12 mouse cellular contexts compared by ENCODE assay signal in the genomic region with DNA sequence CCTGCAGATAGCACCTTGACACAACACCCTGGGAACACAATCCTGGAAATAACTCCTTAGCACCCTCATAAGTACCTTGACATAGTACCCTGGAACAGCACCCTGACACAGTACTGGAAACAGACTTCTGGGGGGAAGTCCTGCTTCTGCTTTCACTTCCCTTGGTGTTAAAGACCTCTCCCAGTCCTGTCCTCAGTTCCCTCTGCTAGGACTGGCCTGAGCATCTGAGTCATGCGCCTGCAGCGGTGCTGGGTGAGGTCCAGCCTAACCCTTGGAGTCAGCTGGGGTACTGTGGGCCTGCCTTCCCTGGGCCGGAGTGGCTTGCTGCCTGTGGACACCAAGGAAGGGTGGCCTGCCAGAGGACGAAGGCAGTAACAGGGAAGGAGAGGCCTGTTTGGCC.
A peak's percentile ranks its signal among the peaks of the same experiment; 100 is the strongest.
DNase-seq lines count a peak whose midpoint lies in the region; ATAC-seq and TF ChIP-seq lines count a peak whose summit lies in the region.
"Had no signal": no experiment of that assay in that cellular context is flagged by ENCODE, and none has a peak within 500 bp of the region (broad histone marks: within the 10 kb centered on the region; RNA-seq: fewer than 3 reads in every experiment).

No protein-coding gene starts in this region.

- no peak overlapping the region for H3K9ac ChIP-seq in liver, embryonic 13.5 days
- H3K9ac ChIP-seq in liver, embryonic 12.5 days: no peak overlapping the region
- H3K9ac ChIP-seq: embryonic facial prominence, embryonic 15.5 days had no signal

- no peaks in the 10 kb centered on the region for H3K4me1 ChIP-seq in liver, embryonic 13.5 days (replicated peaks)
- no peaks in the 10 kb centered on the region for H3K4me1 ChIP-seq in liver, embryonic 12.5 days
- no peaks in the 10 kb centered on the region for H3K4me1 ChIP-seq in cerebellum, adult 2 months (ENCODE audit: control insufficient read depth, insufficient read depth, low read length)

- no peak for TF ChIP-seq CTCF in cerebellum, adult 2 months (IDR thresholded peaks at IDR 0.05; ENCODE audit: borderline replicate concordance, insufficient read depth, low read depth, low read length)

- no peak overlapping the region for H3K4me3 ChIP-seq in liver, embryonic 13.5 days (replicated peaks)
- no peak overlapping the region for H3K4me3 ChIP-seq in liver, embryonic 12.5 days
- no peak overlapping the region for H3K4me3 ChIP-seq in cerebellum, adult 2 months (replicated peaks; ENCODE audit: insufficient read depth, low read depth, low read length)
- H3K4me3 ChIP-seq: embryonic facial prominence, embryonic 15.5 days; myocyte had no signal

- H3K27me3 ChIP-seq in liver, embryonic 13.5 days: peaks cover 20% of the 10 kb centered on the region; the same call in 1 of the 2 replicates
- H3K27me3 ChIP-seq in liver, embryonic 12.5 days (replicated peaks): peaks cover 26% of the 10 kb centered on the region
- H3K27me3 ChIP-seq in cerebellum, adult 2 months (ENCODE audit: control insufficient read depth, insufficient read depth, low read length): no peaks in the 10 kb centered on the region; the same call in 1 of the 2 replicates
- H3K27me3 ChIP-seq: embryonic facial prominence, embryonic 15.5 days had no signal

- no peak overlapping the region for H3K4me2 ChIP-seq in liver, embryonic 13.5 days
- H3K4me2 ChIP-seq in liver, embryonic 12.5 days: no peak overlapping the region
- H3K4me2 ChIP-seq: embryonic facial prominence, embryonic 15.5 days had no signal

- no peak for DNase-seq in liver, embryonic 13.5 days
- DNase-seq in adrenal gland, postnatal 14 days: peak; percentile 44
- peak; percentile 27 for DNase-seq in gastrocnemius, postnatal 10 days
- DNase-seq in lung, postnatal 4 days: peak; percentile 53 to 62
- DNase-seq in frontal cortex, postnatal 14 days (ENCODE audit: low spot score in 2 of 2): no peak
- DNase-seq in cerebellum, adult 2 months: no peak
- DNase-seq: kidney, adult 9 months; right cerebral cortex, postnatal 14 days had no signal

- no peak for TF ChIP-seq POLR2A in cerebellum, adult 2 months (IDR thresholded peaks at IDR 0.05; ENCODE audit: borderline replicate concordance, insufficient read depth, low read length)

- H3K36me3 ChIP-seq in liver, embryonic 13.5 days: no peaks in the 10 kb centered on the region
- no peaks in the 10 kb centered on the region for H3K36me3 ChIP-seq in liver, embryonic 12.5 days
- H3K36me3 ChIP-seq: embryonic facial prominence, embryonic 15.5 days had no signal

- H3K27ac ChIP-seq in liver, embryonic 13.5 days: no peak overlapping the region
- H3K27ac ChIP-seq in liver, embryonic 12.5 days: no peak overlapping the region
- no peak overlapping the region for H3K27ac ChIP-seq in cerebellum, adult 2 months (ENCODE audit: insufficient read depth, low read length)
- H3K27ac ChIP-seq: embryonic facial prominence, embryonic 15.5 days had no signal

- no peaks in the 10 kb centered on the region; the same call in 1 of the 2 replicates for H3K9me3 ChIP-seq in liver, embryonic 13.5 days (replicated peaks)
- 0 out of 2 replicates have a peak, but pooled peaks cover 4% of the 10 kb centered on the region for H3K9me3 ChIP-seq in liver, embryonic 12.5 days (replicated peaks)
- H3K9me3 ChIP-seq: embryonic facial prominence, embryonic 15.5 days had no signal

- peak; percentile 29; the same call in 1 of the 2 replicates for ATAC-seq in liver, embryonic 13.5 days (ENCODE audit: low read depth)
- ATAC-seq in liver, embryonic 12.5 days: no peak
- no peak for ATAC-seq in inflammation-experienced regulatory T-cells, adult 6 months

- 30% methylated on average over 4 of the region's 4 CpGs for WGBS in liver, embryonic 13.5 days (ENCODE audit: insufficient replicate concordance)
- WGBS in liver, embryonic 12.5 days (ENCODE audit: insufficient replicate concordance): 52% methylated on average over 4 of the region's 4 CpGs
- WGBS in cerebellum, adult 2 months: 54% methylated on average over 4 of the region's 4 CpGs

Comparison
In these comparisons a context has a peak if more than half of its experiments do, and no peak if none do; other contexts are left out.
1. DNase-seq: peak in adrenal gland, postnatal 14 days (single experiment), gastrocnemius, postnatal 10 days (single experiment) and lung, postnatal 4 days (2 of 2); none in liver, embryonic 13.5 days (single experiment), frontal cortex, postnatal 14 days (0 of 2) and cerebellum, adult 2 months (0 of 2).